Mouse (Mus musculus): ENCODE results near the gene Gfpt1. TPM values are rescaled to one million over a fixed set of nuclear protein-coding genes. Genes with fewer than 3 reads are reported as not detected.
"Not testable (repeated sequence)": the region's sequence is repeated elsewhere in the genome, so short reads cannot be mapped to it uniquely, and the experiment has no call there.

Gene Gfpt1
- polyA plus RNA-seq, 1 experiment from 2014 or later, result 6.7 TPM

- peak; percentile 96 for ATAC-seq (ENCODE audit: low read depth)
- no peaks in the 10 kb centered on the region for H3K36me3 ChIP-seq (ENCODE audit: control insufficient read depth, insufficient read depth)
- peak overlapping the region; percentile 92 for H3K27ac ChIP-seq (ENCODE audit: low read length)
- H3K4me3 ChIP-seq (ENCODE audit: low read depth, low read length), result peak overlapping the region; percentile 87
- peaks cover 11% of the 10 kb centered on the region for H3K4me1 ChIP-seq (ENCODE audit: control insufficient read depth, low read depth, low read length)
- H3K9me3 ChIP-seq (replicated peaks; ENCODE audit: control insufficient read depth, low read length), result no peaks in the 10 kb centered on the region
- no peaks in the 10 kb centered on the region for H3K27me3 ChIP-seq (ENCODE audit: control insufficient read depth, insufficient read depth, low read depth, low read length)
- peak overlapping the region; percentile 93 for H3K9ac ChIP-seq (ENCODE audit: low read depth, low read length)
- peak overlapping the region; percentile 81 for H3K4me2 ChIP-seq (ENCODE audit: low read depth, low read length)
- WGBS (ENCODE audit: insufficient replicate concordance), result under 1% methylated on average over 36 of the region's 36 CpGs
Observed at GRCm38 (mm10) chr6:87009692-87010328, 32.8 kb upstream of the Gfpt1 start.

GRCm38 (mm10) chr6:87016916-87017315, 25.7 kb upstream of the Gfpt1 start:
- no peaks in the 10 kb centered on the region; the same call in 1 of the 2 replicates for H3K9me3 ChIP-seq (replicated peaks; ENCODE audit: control insufficient read depth, low read length)
- H3K27me3 ChIP-seq (ENCODE audit: control insufficient read depth, insufficient read depth, low read depth, low read length), result no peaks in the 10 kb centered on the region
- H3K36me3 ChIP-seq (ENCODE audit: control insufficient read depth, insufficient read depth), result peaks cover 28% of the 10 kb centered on the region
- 48% methylated on average over 4 of the region's 4 CpGs for WGBS (ENCODE audit: insufficient replicate concordance)
- H3K27ac ChIP-seq (ENCODE audit: low read length), result no peak overlapping the region
- ATAC-seq (ENCODE audit: low read depth), result no peak
- no peak overlapping the region for H3K4me3 ChIP-seq (ENCODE audit: low read depth, low read length)
- no peak overlapping the region for H3K4me2 ChIP-seq (ENCODE audit: low read depth, low read length)
- H3K4me1 ChIP-seq (ENCODE audit: control insufficient read depth, low read depth, low read length), result no peaks in the 10 kb centered on the region; the same call in 1 of the 2 replicates
- no peak overlapping the region for H3K9ac ChIP-seq (ENCODE audit: low read depth, low read length)

GRCm38 (mm10) chr6:87018874-87019273, 23.8 kb upstream of the Gfpt1 start:
- no peak overlapping the region for H3K27ac ChIP-seq (ENCODE audit: low read length)
- H3K4me2 ChIP-seq (ENCODE audit: low read depth, low read length), result no peak overlapping the region
- H3K36me3 ChIP-seq (ENCODE audit: control insufficient read depth, insufficient read depth), result peaks cover 28% of the 10 kb centered on the region
- no peak overlapping the region for H3K9ac ChIP-seq (ENCODE audit: low read depth, low read length)
- no peaks in the 10 kb centered on the region; the same call in 1 of the 2 replicates for H3K9me3 ChIP-seq (replicated peaks; ENCODE audit: control insufficient read depth, low read length)
- no peak for ATAC-seq (ENCODE audit: low read depth)
- WGBS (ENCODE audit: insufficient replicate concordance), result 82% methylated on average over 8 of the region's 8 CpGs
- H3K27me3 ChIP-seq (ENCODE audit: control insufficient read depth, insufficient read depth, low read depth, low read length), result no peaks in the 10 kb centered on the region
- H3K4me1 ChIP-seq (ENCODE audit: control insufficient read depth, low read depth, low read length), result no peaks in the 10 kb centered on the region
- no peak overlapping the region for H3K4me3 ChIP-seq (ENCODE audit: low read depth, low read length)

GRCm38 (mm10) chr6:87021791-87022190, 20.9 kb upstream of the Gfpt1 start:
- no peak for ATAC-seq (ENCODE audit: low read depth)
- 94% methylated on average over 12 of the region's 12 CpGs for WGBS (ENCODE audit: insufficient replicate concordance)
- Histone ChIP-seq H3K4me3 (ENCODE audit: low read depth, low read length) (no peak overlapping the region), H3K27ac (ENCODE audit: low read length) (no peak overlapping the region), H3K36me3 (ENCODE audit: control insufficient read depth, insufficient read depth) (peaks cover 32% of the 10 kb centered on the region), H3K4me2 (ENCODE audit: low read depth, low read length) (no peak overlapping the region), H3K4me1 (ENCODE audit: control insufficient read depth, low read depth, low read length) (no peaks in the 10 kb centered on the region; the same call in 1 of the 2 replicates), H3K9me3 (replicated peaks; ENCODE audit: control insufficient read depth, low read length) (no peaks in the 10 kb centered on the region; the same call in 1 of the 2 replicates), H3K9ac (ENCODE audit: low read depth, low read length) (no peak overlapping the region), H3K27me3 (ENCODE audit: control insufficient read depth, insufficient read depth, low read depth, low read length) (no peaks in the 10 kb centered on the region)

- WGBS (ENCODE audit: insufficient replicate concordance), result 38% methylated on average over 7 of the region's 7 CpGs
Observed at GRCm38 (mm10) chr6:87026980-87027379, 15.7 kb upstream of the Gfpt1 start.

GRCm38 (mm10) chr6:87028881-87029280, 13.8 kb upstream of the Gfpt1 start:
- Histone ChIP-seq H3K27me3 (ENCODE audit: control insufficient read depth, insufficient read depth, low read depth, low read length) (no peaks in the 10 kb centered on the region), H3K27ac (ENCODE audit: low read length) (no peak overlapping the region), H3K9ac (ENCODE audit: low read depth, low read length) (no peak overlapping the region), H3K4me2 (ENCODE audit: low read depth, low read length) (no peak overlapping the region), H3K9me3 (replicated peaks; ENCODE audit: control insufficient read depth, low read length) (no peaks in the 10 kb centered on the region), H3K4me1 (ENCODE audit: control insufficient read depth, low read depth, low read length) (peaks cover 2% of the 10 kb centered on the region), H3K4me3 (ENCODE audit: low read depth, low read length) (no peak overlapping the region), H3K36me3 (ENCODE audit: control insufficient read depth, insufficient read depth) (peaks cover 5% of the 10 kb centered on the region; the same call in 1 of the 2 replicates)
- no peak for ATAC-seq (ENCODE audit: low read depth)

More at GRCm38 (mm10) chr6:87026980-87027379, 15.7 kb upstream of the Gfpt1 start:
- H3K4me2 ChIP-seq (ENCODE audit: low read depth, low read length), result no peak overlapping the region
- H3K4me1 ChIP-seq (ENCODE audit: control insufficient read depth, low read depth, low read length), result peaks cover 2% of the 10 kb centered on the region
- peaks cover 5% of the 10 kb centered on the region; the same call in 1 of the 2 replicates for H3K36me3 ChIP-seq (ENCODE audit: control insufficient read depth, insufficient read depth)
- no peak for ATAC-seq (ENCODE audit: low read depth)
- no peak overlapping the region for H3K27ac ChIP-seq (ENCODE audit: low read length)
- H3K9me3 ChIP-seq (replicated peaks; ENCODE audit: control insufficient read depth, low read length), result no peaks in the 10 kb centered on the region
- H3K27me3 ChIP-seq (ENCODE audit: control insufficient read depth, insufficient read depth, low read depth, low read length), result no peaks in the 10 kb centered on the region
- no peak overlapping the region for H3K4me3 ChIP-seq (ENCODE audit: low read depth, low read length)
- no peak overlapping the region for H3K9ac ChIP-seq (ENCODE audit: low read depth, low read length)

GRCm38 (mm10) chr6:87031310-87031709, 11.3 kb upstream of the Gfpt1 start:
- 68% methylated on average over 7 of the region's 7 CpGs for WGBS (ENCODE audit: insufficient replicate concordance)
- not testable (repeated sequence) for H3K27me3 ChIP-seq (ENCODE audit: control insufficient read depth, insufficient read depth, low read depth, low read length); H3K9me3 ChIP-seq (replicated peaks; ENCODE audit: control insufficient read depth, low read length); H3K36me3 ChIP-seq (ENCODE audit: control insufficient read depth, insufficient read depth); H3K4me2 ChIP-seq (ENCODE audit: low read depth, low read length); H3K9ac ChIP-seq (ENCODE audit: low read depth, low read length); H3K4me3 ChIP-seq (ENCODE audit: low read depth, low read length); ATAC-seq (ENCODE audit: low read depth); H3K4me1 ChIP-seq (ENCODE audit: control insufficient read depth, low read depth, low read length); H3K27ac ChIP-seq (ENCODE audit: low read length)

- H3K4me1 ChIP-seq (ENCODE audit: control insufficient read depth, low read depth, low read length), result no peaks in the 10 kb centered on the region
- no peak overlapping the region for H3K4me3 ChIP-seq (ENCODE audit: low read depth, low read length)
- no peaks in the 10 kb centered on the region for H3K9me3 ChIP-seq (replicated peaks; ENCODE audit: control insufficient read depth, low read length)
- no peak overlapping the region for H3K4me2 ChIP-seq (ENCODE audit: low read depth, low read length)
- no peaks in the 10 kb centered on the region for H3K36me3 ChIP-seq (ENCODE audit: control insufficient read depth, insufficient read depth)
- H3K9ac ChIP-seq (ENCODE audit: low read depth, low read length), result no peak overlapping the region
- no peak overlapping the region for H3K27ac ChIP-seq (ENCODE audit: low read length)
- no peak for ATAC-seq (ENCODE audit: low read depth)
- no peaks in the 10 kb centered on the region for H3K27me3 ChIP-seq (ENCODE audit: control insufficient read depth, insufficient read depth, low read depth, low read length)
- 67% methylated on average over 3 of the region's 3 CpGs for WGBS (ENCODE audit: insufficient replicate concordance)
Observed at GRCm38 (mm10) chr6:87032401-87032800, 10.2 kb upstream of the Gfpt1 start.

- Histone ChIP-seq H3K4me1 (ENCODE audit: control insufficient read depth, low read depth, low read length) (no peaks in the 10 kb centered on the region), H3K27me3 (ENCODE audit: control insufficient read depth, insufficient read depth, low read depth, low read length) (no peaks in the 10 kb centered on the region), H3K4me3 (ENCODE audit: low read depth, low read length) (no peak overlapping the region), H3K9me3 (replicated peaks; ENCODE audit: control insufficient read depth, low read length) (no peaks in the 10 kb centered on the region), H3K9ac (ENCODE audit: low read depth, low read length) (no peak overlapping the region), H3K4me2 (ENCODE audit: low read depth, low read length) (no peak overlapping the region), H3K27ac (ENCODE audit: low read length) (no peak overlapping the region), H3K36me3 (ENCODE audit: control insufficient read depth, insufficient read depth) (no peaks in the 10 kb centered on the region)
- 63% methylated on average over 3 of the region's 3 CpGs for WGBS (ENCODE audit: insufficient replicate concordance)
- no peak for ATAC-seq (ENCODE audit: low read depth)
Observed at GRCm38 (mm10) chr6:87034395-87034794, 8.3 kb upstream of the Gfpt1 start.
